Mouse (Mus musculus) kidney, embryonic 15.5 days (tissue): ENCODE data around the gene Prss16. TPM values are rescaled to one million over a fixed set of nuclear protein-coding genes. Genes with fewer than 3 reads are reported as not detected.
"Not testable (repeated sequence)": the region's sequence is repeated elsewhere in the genome, so short reads cannot be mapped to it uniquely, and the experiment has no call there.

Experiments used
- ATAC-seq: fragments of 200-750 bp; cut with Nextera tagmentation; replicated peaks from 2 replicates; pipeline ENCODE4 v1.8.0; 2017; ENCODE audit warnings: moderate TSS enrichment; ENCODE audit not compliant: low FRiP score
- H3K27ac ChIP-seq: fragments of 300-500 bp; sonication (generic); 2 replicates; pipeline ENCODE4 v1.5.1; 2015; ENCODE audit warnings: mild to moderate bottlenecking, inconsistent platforms
- H3K27me3 ChIP-seq: fragments of 300-500 bp; sonication (generic); 2 replicates; pipeline ENCODE4 v1.6.1; 2015; ENCODE audit warnings: inconsistent platforms
- H3K36me3 ChIP-seq: fragments of 300-500 bp; sonication (generic); 2 replicates; pipeline ENCODE4 v1.6.1; 2015; ENCODE audit warnings: inconsistent platforms
- H3K4me1 ChIP-seq: fragments of 300-500 bp; sonication (generic); 2 replicates; pipeline ENCODE4 v1.6.1; 2015; ENCODE audit warnings: inconsistent platforms
- H3K4me2 ChIP-seq: fragments of 300-500 bp; sonication (generic); 2 replicates; pipeline ENCODE4 v1.6.1; 2015; ENCODE audit warnings: moderate library complexity, mild to moderate bottlenecking, inconsistent platforms
- H3K4me3 ChIP-seq: fragments of 300-500 bp; sonication (generic); replicated peaks from 2 replicates; pipeline ENCODE4 v1.5.1; 2015; ENCODE audit warnings: mild to moderate bottlenecking, inconsistent platforms
- H3K9ac ChIP-seq: fragments of 300-500 bp; sonication (generic); 2 replicates; pipeline ENCODE4 v1.6.1; 2015; ENCODE audit warnings: mild to moderate bottlenecking, inconsistent platforms
- H3K9me3 ChIP-seq: fragments of 300-500 bp; sonication (generic); replicated peaks from 2 replicates; pipeline ENCODE4 v1.6.1; 2016; ENCODE audit warnings: inconsistent platforms
- WGBS: fragments of 180-500 bp; shearing (Covaris S2); methylation state at CpG from one replicate; pipeline ENCODE4 v1.1.7; 2015; ENCODE audit warnings: mixed read lengths; 5-methylcytosine and 5-hydroxymethylcytosine counted together
- polyA plus RNA-seq: library from polyadenylated mRNA; unstranded; fragments of >200 nt; fragmentation: Nextera tagmentation; extraction: Ambion mirVana; gene quantifications from 2 replicates; pipeline ENCODE4 v1.2.1, GENCODE M21; 2015

Prss16 gene
- polyA plus RNA-seq = 0.14 and 0.35 TPM in 2 replicates

DNA sequence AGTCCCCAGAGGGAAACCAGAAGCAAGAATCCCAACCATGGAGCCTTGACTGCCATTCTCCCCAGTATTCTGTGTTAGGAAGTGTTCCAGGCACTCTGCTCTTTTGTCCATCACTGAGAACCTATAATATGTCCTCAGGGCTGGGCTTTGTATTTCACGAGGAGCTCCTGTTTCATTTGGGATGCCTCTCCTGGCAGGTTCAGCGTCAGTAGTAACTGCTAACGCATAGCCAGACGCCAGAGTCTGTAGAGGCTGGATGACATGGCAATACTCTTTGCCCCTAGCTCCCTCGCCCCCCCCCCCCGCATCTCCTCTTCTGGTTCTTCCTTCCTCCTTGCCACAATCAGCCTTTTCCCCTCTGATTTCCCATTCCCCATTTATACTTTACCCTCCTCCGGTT lies at the start of gene Prss16:
TSS of gene Prss16 (minus strand) at position 101 of the 400 bp plus-strand sequence.
- Histone ChIP-seq H3K36me3 (no peaks in the 10 kb centered on the region), H3K9ac (no peak within 1 kb of the TSS), H3K27me3 (peaks cover 94% of the 10 kb centered on the region), H3K27ac (no peak within 1 kb of the TSS), H3K9me3 (no peaks in the 10 kb centered on the region), H3K4me3 (no peak within 1 kb of the TSS), H3K4me2 (no peak within 1 kb of the TSS), H3K4me1 (peaks cover 27% of the 10 kb centered on the region)
- WGBS = 34% methylated on average over 5 of the region's 7 CpGs
- no peak for ATAC-seq

DNA sequence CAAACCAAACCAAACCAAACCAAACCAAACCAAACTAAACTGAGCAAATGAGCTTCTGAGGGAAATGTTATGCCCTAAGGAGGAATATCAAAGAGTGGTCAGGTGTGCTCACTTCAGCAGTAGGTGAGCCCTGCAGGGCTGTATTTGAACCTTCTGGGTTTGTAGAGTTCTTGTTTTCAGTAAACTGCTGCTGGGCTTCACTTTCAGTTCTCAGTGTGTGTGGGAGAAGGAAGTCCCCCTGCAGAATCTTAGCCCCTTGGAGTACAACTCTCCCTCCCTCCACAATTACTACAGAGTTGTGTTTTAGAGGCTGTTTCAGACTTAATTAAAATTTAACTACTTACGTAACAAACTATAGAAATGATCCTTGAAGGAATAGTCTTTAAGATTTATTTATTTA lies 44.2 kb upstream of the Prss16 start:
- no peak overlapping the region for H3K4me3 ChIP-seq
- H3K4me1 ChIP-seq = peaks cover 2% of the 10 kb centered on the region; the same call in 1 of the 2 replicates
- no peak for ATAC-seq
- no peaks in the 10 kb centered on the region for H3K27me3 ChIP-seq
- no peak overlapping the region for H3K9ac ChIP-seq
- no peaks in the 10 kb centered on the region for H3K36me3 ChIP-seq
- H3K9me3 ChIP-seq = no peaks in the 10 kb centered on the region
- 97% methylated on average over 1 of the region's 1 CpGs for WGBS
- no peak overlapping the region for H3K4me2 ChIP-seq
- no peak overlapping the region for H3K27ac ChIP-seq

DNA sequence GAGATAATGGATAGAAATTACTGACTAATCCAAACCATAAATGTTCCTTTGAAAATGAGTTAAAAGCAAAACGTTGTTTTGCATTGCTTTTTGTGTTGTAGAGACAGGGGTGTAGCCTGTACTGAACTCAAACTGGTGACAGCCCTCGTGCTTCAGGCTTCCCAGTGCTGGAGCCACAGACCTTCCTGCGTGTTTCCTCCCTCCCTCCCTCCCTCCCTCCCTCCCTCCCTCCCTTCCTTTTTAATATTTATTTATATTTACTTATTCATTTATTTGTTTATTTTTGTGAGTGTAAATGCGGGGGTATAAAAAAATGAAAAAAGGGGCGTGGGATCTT lies 41.9 kb upstream of the Prss16 start:
- Histone ChIP-seq H3K9ac (peak overlapping the region; percentile 60), H3K4me2 (peak overlapping the region; percentile 69), H3K27me3 (no peaks in the 10 kb centered on the region), H3K4me3 (peak overlapping the region; percentile 59), H3K36me3 (no peaks in the 10 kb centered on the region), H3K27ac (peak overlapping the region; percentile 93), H3K4me1 (peaks cover 2% of the 10 kb centered on the region; the same call in 1 of the 2 replicates), H3K9me3 (no peaks in the 10 kb centered on the region)
- no peak for ATAC-seq
- 11% methylated on average over 5 of the region's 5 CpGs for WGBS

DNA sequence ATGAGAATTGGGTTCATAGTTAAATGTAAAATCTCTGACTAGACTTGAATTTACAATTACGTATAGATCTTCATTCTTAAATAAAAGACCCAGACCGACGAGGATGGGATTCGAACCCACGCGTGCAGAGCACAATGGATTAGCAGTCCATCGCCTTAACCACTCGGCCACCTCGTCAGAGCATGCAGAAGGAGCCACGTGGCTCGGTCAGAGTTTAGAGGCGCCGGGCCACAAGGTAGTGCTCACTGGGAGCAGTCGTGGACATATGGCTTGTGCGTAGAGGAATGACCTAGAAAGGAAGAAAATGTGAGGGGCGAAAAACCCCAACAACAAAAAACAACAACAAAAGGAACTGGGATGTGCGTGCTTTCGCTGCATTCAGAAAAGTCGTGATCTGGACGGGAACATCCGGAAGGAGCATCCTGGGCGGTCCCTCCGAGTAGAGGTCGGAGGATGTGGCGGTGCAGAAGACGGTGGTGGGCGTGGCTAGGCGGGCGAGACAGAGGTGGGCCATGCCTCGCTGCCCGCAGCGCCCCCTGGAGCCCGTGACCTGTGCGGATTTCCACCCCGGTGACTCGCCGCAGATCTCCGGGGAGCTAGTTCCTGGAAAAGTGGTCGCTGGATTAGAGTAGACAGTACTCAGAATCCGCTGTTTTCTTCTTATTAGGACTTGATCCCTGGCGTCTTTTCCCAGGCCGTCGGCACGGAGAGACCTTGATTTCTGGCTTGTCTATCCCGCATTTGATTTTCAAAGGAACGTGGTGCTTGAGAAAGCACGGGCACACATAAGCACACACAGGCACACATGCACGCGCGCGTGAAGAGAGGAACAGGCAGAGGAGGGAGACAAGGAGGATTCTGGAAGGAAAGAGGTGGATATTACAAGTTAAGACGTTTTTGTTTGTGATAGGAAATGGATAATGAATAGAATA lies 41.3 kb upstream of the Prss16 start:
- Histone ChIP-seq H3K27me3 (no peaks in the 10 kb centered on the region), H3K36me3 (no peaks in the 10 kb centered on the region), H3K9me3 (no peaks in the 10 kb centered on the region), H3K4me3 (peak overlapping the region; percentile 59), H3K4me1 (peaks cover 2% of the 10 kb centered on the region; the same call in 1 of the 2 replicates), H3K27ac (peak overlapping the region; percentile 93), H3K4me2 (peak overlapping the region; percentile 69), H3K9ac (peak overlapping the region; percentile 60)
- peak; percentile 96 for ATAC-seq
- under 1% methylated on average over 52 of the region's 52 CpGs for WGBS

DNA sequence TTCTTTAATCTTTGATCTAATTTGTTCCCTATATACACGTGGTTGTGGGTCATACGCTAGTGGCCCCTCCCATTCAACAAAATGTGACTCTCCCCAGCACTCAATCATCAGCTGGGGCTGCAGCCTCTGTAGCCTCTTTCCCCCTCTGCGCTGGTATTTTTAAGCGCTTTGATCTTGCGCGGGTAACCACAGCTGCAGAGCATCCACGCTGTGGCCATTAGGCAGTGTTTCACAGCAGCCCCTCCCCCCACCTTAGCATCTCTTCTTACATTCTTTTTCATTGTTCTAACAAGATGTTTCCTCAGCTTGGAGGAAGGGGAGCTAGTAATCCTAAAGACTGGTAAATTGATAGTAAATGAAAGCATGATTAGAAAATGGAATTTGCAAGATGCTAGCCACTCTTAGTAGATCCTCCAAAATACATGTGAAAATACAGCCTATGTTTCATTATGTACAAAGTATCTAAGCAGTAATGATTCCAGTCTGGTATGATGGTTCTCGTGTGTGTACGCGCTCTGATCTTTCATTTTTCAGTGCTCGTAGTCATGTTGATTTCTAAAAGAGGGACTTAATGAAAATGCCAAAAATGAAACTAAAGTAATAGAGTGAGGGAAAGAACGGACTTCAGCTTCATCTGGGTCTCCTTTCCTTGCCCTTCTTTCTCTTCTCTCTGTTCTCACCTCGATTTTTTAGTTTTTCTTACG lies 40.3 kb upstream of the Prss16 start:
- Histone ChIP-seq H3K9ac (peak overlapping the region; percentile 19; the same call in 1 of the 2 replicates), H3K4me3 (peak overlapping the region; percentile 59), H3K27me3 (no peaks in the 10 kb centered on the region), H3K9me3 (no peaks in the 10 kb centered on the region), H3K36me3 (no peaks in the 10 kb centered on the region), H3K27ac (peak overlapping the region; percentile 93), H3K4me2 (peak overlapping the region; percentile 69), H3K4me1 (peaks cover 2% of the 10 kb centered on the region; the same call in 1 of the 2 replicates)
- ATAC-seq = peak; percentile 24; the same call in 1 of the 2 replicates
- WGBS = under 1% methylated on average over 14 of the region's 14 CpGs

DNA sequence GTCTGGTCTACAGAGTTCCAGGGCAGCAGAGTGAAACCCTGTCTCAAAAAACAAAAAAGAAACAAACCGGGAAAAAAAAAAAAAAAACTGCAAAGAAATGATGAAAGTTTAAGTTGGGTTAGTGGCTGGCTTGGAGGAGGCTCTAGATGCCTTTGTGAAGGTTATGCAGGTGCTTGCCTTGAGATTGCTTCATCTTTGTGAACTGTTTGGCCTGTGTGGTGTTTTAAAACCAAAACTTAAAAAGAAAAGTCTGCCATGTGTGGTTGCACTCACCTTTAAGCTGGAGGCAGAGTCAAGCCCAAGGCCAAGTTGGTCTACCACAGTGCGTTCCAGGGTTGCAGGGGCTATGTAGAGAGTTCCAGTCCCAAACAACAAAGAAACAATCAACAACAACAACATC lies 39.5 kb upstream of the Prss16 start:
- no peak for ATAC-seq
- H3K9me3 ChIP-seq = no peaks in the 10 kb centered on the region
- 83% methylated on average over 2 of the region's 2 CpGs for WGBS
- no peak overlapping the region for H3K4me2 ChIP-seq
- H3K27ac ChIP-seq = no peak overlapping the region
- no peaks in the 10 kb centered on the region for H3K36me3 ChIP-seq
- no peak overlapping the region for H3K4me3 ChIP-seq
- H3K27me3 ChIP-seq = no peaks in the 10 kb centered on the region
- peaks cover 8% of the 10 kb centered on the region for H3K4me1 ChIP-seq
- H3K9ac ChIP-seq = no peak overlapping the region

DNA sequence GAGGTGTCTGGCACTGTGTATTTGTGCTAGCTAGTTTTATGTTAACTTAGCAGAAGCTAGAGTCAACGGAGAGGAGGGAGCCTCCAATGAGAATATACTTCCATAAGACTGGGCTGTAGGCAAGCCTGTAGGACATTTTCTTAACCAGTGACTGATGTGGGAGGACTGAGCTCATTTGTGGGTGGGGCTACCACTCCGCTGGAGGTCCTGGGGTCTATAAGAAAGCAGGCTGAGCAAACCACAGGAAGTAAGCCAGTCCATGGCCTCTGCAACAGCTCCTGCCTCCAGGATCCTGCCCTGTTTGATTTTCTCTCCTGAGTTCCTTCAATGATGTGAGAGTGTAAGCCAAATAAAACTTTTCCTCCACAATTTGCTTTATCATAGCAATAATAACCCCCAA lies 35.8 kb upstream of the Prss16 start:
- Histone ChIP-seq H3K27me3 (no peaks in the 10 kb centered on the region), H3K4me3 (no peak overlapping the region), H3K4me2 (no peak overlapping the region), H3K27ac (no peak overlapping the region), H3K36me3 (no peaks in the 10 kb centered on the region), H3K9me3 (no peaks in the 10 kb centered on the region), H3K4me1 (peaks cover 17% of the 10 kb centered on the region), H3K9ac (no peak overlapping the region)
- no peak for ATAC-seq
- 49% methylated on average over 2 of the region's 2 CpGs for WGBS

DNA sequence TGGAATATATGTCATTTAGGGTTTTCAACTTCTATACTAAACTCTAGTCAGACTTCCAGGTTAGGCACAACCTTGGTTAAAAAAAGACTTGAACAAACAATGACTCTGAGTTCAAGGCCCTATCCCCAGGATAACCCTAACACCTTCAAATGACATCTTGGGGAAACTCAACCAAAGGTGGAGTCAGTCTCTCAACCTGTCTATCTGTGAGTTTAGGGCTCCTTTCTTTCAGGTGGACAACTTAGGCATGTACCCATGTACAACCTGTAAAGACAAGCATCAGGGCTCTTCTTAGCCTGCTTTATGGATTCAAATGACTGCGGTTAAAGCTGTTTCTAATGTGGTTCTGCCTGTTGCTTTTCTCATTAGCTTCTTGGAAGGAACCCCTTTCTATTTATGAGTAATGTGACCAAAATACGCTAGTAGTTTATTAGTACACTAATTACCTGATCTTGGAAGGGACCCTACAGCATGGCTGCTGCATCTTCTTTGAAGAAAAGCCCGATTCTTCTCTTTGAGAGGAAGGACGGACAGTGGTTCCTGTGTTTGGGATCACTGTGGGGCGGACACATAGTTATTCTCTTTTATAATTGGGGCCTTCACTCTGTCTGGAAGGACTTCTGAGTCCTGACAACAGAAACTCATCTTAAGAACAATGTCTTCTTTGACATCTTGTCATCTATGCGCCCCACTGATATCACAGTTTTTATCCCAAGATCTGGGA lies 35.1 kb upstream of the Prss16 start:
- peak overlapping the region; percentile 44 for H3K4me3 ChIP-seq
- no peak for ATAC-seq
- no peaks in the 10 kb centered on the region for H3K9me3 ChIP-seq
- no peak overlapping the region for H3K9ac ChIP-seq
- no peaks in the 10 kb centered on the region for H3K27me3 ChIP-seq
- no peaks in the 10 kb centered on the region for H3K36me3 ChIP-seq
- H3K4me2 ChIP-seq = peak overlapping the region; percentile 61
- WGBS = 89% methylated on average over 6 of the region's 6 CpGs
- peaks cover 18% of the 10 kb centered on the region for H3K4me1 ChIP-seq
- H3K27ac ChIP-seq = peak overlapping the region; percentile 89; the same call in 1 of the 2 replicates

DNA sequence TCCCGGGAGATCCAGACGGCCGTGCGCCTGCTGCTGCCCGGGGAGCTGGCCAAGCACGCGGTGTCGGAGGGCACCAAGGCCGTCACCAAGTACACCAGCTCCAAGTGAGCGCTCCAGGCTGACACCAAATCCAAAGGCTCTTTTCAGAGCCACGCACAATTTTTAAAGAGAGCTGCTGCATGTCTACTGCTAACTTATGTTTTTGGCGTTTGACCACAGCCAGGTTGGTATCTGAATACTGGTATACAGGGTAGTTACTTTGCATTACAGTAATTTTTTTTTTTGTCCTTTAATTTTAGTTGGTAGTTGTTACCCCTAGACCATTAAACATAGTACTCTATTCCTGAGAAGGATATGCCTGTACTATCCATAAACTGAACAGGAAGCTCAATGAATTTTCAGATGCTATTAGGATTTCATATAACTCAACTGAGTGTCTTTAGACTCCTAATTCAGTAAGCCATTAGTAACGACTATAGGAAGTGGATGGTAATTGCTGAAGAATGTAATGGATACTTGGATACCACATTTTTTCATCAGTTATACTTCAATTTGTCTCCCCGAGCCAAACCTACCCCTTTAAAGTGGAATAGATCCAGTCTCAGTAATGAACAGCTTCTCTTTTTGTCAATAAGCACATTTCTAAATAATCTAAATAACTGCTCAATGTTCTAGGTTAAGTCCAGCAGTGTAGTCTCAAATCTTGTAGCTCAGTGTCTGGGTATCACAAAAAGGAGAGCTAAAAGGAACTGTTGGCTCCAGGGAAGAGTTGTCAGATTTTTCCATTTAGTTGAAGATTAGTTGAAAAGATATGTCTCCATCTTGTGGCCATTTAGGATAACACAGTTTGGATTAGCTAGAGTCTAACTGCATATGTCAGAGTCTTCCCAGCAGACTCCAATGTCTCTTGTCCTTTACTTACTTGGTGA lies 34.2 kb upstream of the Prss16 start:
- no peaks in the 10 kb centered on the region for H3K36me3 ChIP-seq
- H3K9me3 ChIP-seq = no peaks in the 10 kb centered on the region
- H3K4me1 ChIP-seq = peaks cover 18% of the 10 kb centered on the region
- H3K4me3 ChIP-seq = peak overlapping the region; percentile 44
- ATAC-seq = peak; percentile 12
- H3K27ac ChIP-seq = peak overlapping the region; percentile 89
- peak overlapping the region; percentile 61 for H3K4me2 ChIP-seq
- no peaks in the 10 kb centered on the region for H3K27me3 ChIP-seq
- H3K9ac ChIP-seq = peak overlapping the region; percentile 60
- WGBS = 1% methylated on average over 13 of the region's 14 CpGs

DNA sequence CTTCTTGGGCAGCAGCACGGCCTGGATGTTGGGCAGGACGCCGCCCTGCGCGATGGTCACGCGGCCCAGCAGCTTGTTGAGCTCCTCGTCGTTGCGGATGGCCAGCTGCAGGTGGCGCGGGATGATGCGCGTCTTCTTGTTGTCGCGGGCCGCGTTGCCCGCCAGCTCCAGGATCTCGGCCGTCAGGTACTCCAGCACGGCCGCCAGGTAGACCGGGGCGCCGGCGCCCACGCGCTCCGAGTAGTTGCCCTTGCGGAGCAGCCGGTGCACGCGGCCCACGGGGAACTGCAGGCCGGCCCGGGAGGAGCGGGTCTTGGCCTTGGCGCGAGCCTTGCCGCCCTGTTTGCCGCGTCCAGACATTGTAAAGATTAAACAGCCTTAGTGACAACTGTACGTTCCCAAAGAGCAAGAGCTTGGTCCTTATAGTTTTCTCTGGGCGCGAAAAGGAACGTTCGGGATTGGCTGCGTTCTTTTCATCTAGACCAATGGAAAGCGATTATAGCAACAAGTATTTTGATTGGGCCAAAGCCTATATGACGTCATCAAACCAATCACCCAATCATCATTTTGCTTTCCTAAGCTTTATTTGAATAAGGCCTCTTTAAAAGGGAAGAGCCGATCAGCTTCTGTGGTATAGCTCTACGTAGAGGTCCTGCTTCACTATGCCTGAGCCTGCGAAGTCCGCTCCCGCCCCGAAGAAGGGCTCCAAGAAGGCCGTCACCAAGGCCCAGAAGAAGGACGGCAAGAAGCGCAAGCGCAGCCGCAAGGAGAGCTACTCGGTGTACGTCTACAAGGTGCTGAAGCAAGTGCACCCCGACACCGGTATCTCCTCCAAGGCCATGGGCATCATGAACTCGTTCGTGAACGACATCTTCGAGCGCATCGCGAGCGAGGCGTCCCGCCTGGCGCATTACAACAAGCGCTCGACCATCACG lies 33.3 kb upstream of the Prss16 start, which contains the start of the genes Hist1h2ag and Hist1h2bj:
TSS of gene Hist1h2ag (minus strand) at position 377 of the 935 bp plus-strand sequence.
TSS of gene Hist1h2bj (plus strand) at position 647 of the 935 bp plus-strand sequence.
- Histone ChIP-seq H3K4me2 (peak within 1 kb of the TSS; percentile 68), H3K27ac (peak within 1 kb of the TSS; percentile 98), H3K4me3 (peak within 1 kb of the TSS; percentile 44), H3K4me1 (peaks cover 18% of the 10 kb centered on the region), H3K9ac (peak within 1 kb of the TSS; percentile 60)
- WGBS = under 1% methylated on average over 45 of the region's 80 CpGs
- H3K36me3 ChIP-seq, H3K9me3 ChIP-seq, H3K27me3 ChIP-seq: not testable (repeated sequence)
- ATAC-seq = peak; percentile 93
